Mouse (Mus musculus): ENCODE data around the gene Btbd35f20. TPM values are rescaled to one million over a fixed set of nuclear protein-coding genes. Genes with fewer than 3 reads are reported as not detected.
"Not testable (repeated sequence)": the region's sequence is repeated elsewhere in the genome, so short reads cannot be mapped to it uniquely, and the experiment has no call there.

Btbd35f20 gene
- not detected for total RNA-seq (2021)
- long read RNA-seq, experiment 1: 0 reads
- long read RNA-seq, experiment 2: 0 reads

GRCm38 (mm10) chrX:4291145-4291544 is at the start of gene Btbd35f20:
Gene Btbd35f20, minus strand, starts transcription at chrX:4291245.
- DNase-seq; intact Hi-C loops (cut with DNase I; ENCODE audit: low total_unique reads): not testable (repeated sequence)

Other genes starting within 250 kb of the Btbd35f20 start
- gene Btbd35f28, start 94.7 kb downstream of the Btbd35f20 start, total RNA-seq (2021): not detected
- not detected for gene Btbd35f17, start 79.4 kb upstream of the Btbd35f20 start, total RNA-seq (2021)